Mouse (Mus musculus) bone marrow, adult 2 months (tissue): ENCODE measurements around the gene Rnf212.

Experiments
- CTCF ChIP-seq: fragments of 200-500 bp; IDR thresholded peaks from 2 replicates; pipeline ENCODE4 v1.5.1; 2011; ENCODE audit warnings: low read length, control low read depth; ENCODE audit not compliant: control insufficient read depth, insufficient read depth
- POLR2A ChIP-seq: fragments of 200-500 bp; IDR thresholded peaks from 2 replicates; pipeline ENCODE4 v1.6.1; 2011; ENCODE audit warnings: low read depth, mild to moderate bottlenecking, control low read depth, low read length, borderline replicate concordance; ENCODE audit not compliant: control insufficient read depth

GRCm38 (mm10) chr5:108693872-108694288 is 80.9 kb downstream of the Rnf212 start:
- TF ChIP-seq POLR2A (peak; percentile 40; the same call in 1 of the 2 replicates), CTCF (no peak)
